Mouse (Mus musculus): ENCODE measurements around the gene Parp3. TPM values are rescaled to one million over a fixed set of nuclear protein-coding genes. Genes with fewer than 3 reads are reported as not detected.
A peak's percentile ranks its signal among the peaks of the same experiment; 100 is the strongest.

Parp3 gene
- polyA plus RNA-seq, 1 experiment, result 26.8 TPM

GRCm38 (mm10) chr9:106429221-106430014 is 47.3 kb downstream of the Parp3 start, which contains the start of gene Rpl29:
Gene Rpl29 (plus strand): TSS chr9:106429454.
- no peak for TF ChIP-seq USF1 (IDR thresholded peaks at IDR 0.05; ENCODE audit: low read depth)
- no peak for TF ChIP-seq CEBPB (IDR thresholded peaks at IDR 0.05; ENCODE audit: low read depth)
- no peak for TF ChIP-seq CTCF (IDR thresholded peaks at IDR 0.05; ENCODE audit: control insufficient read depth, insufficient read depth, insufficient read length)
- no peak for TF ChIP-seq MAX (IDR thresholded peaks at IDR 0.05)
- TF ChIP-seq FOSL1 (IDR thresholded peaks at IDR 0.05; ENCODE audit: insufficient read depth, low read length, poor library complexity, severe bottlenecking), result no peak
- no peak for TF ChIP-seq MYOG (IDR thresholded peaks at IDR 0.05; ENCODE audit: control insufficient read depth, extremely low read depth, insufficient read length)
- peak within 1 kb of the TSS; percentile 99 for H3ac ChIP-seq (ENCODE audit: control insufficient read depth, insufficient read length, low read depth)
- peaks cover 15% of the 10 kb centered on the region for H3K79me3 ChIP-seq (ENCODE audit: low read depth)
- H3K79me2 ChIP-seq (ENCODE audit: control insufficient read depth, insufficient read depth), result peaks cover 27% of the 10 kb centered on the region
- H3K36me3 ChIP-seq (ENCODE audit: control insufficient read depth, insufficient read depth), result peaks cover 24% of the 10 kb centered on the region
- H3K4me3 ChIP-seq (ENCODE audit: insufficient read depth, poor library complexity, severe bottlenecking), result peak within 1 kb of the TSS; percentile 55
- no peaks in the 10 kb centered on the region for H3K27me3 ChIP-seq (ENCODE audit: control insufficient read depth, insufficient read depth, insufficient read length)

DNA sequence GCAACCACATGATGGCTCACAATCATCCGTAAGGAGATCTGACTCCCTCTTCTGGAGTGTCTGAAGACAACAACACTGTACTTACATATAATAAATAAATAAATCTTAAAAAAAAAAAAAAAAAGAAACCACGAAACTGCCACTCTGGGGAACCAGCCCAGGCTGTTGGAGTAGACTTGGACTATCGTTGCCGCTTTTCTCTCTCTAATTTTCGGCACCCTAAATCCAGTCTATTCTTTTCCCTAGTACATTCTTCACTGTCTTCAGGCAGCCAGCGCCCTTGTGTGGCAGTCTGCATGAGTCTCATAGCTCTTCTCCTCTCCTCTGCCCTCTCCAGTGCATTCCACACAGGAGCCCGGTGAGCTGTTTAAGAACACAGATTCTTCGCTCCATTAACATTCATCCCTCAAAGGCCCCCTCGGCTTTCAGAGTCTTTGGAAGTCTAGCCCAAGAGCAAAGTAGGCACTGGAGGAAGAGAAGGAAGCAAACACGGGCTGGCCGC is 48.0 kb downstream of the Parp3 start:
- Histone ChIP-seq H3K36me3 (ENCODE audit: control insufficient read depth, insufficient read depth) (peaks cover 24% of the 10 kb centered on the region), H3K79me3 (ENCODE audit: low read depth) (peaks cover 15% of the 10 kb centered on the region), H3K27me3 (ENCODE audit: control insufficient read depth, insufficient read depth, insufficient read length) (no peaks in the 10 kb centered on the region), H3K79me2 (ENCODE audit: control insufficient read depth, insufficient read depth) (peaks cover 27% of the 10 kb centered on the region), H3ac (ENCODE audit: control insufficient read depth, insufficient read length, low read depth) (peak overlapping the region; percentile 12), H3K4me3 (ENCODE audit: insufficient read depth, poor library complexity, severe bottlenecking) (peak overlapping the region; percentile 28)
- no peak for TF ChIP-seq FOSL1 (IDR thresholded peaks at IDR 0.05; ENCODE audit: insufficient read depth, low read length, poor library complexity, severe bottlenecking)
- no peak for TF ChIP-seq MAX (IDR thresholded peaks at IDR 0.05)
- TF ChIP-seq CEBPB (IDR thresholded peaks at IDR 0.05; ENCODE audit: low read depth), result no peak
- TF ChIP-seq USF1 (IDR thresholded peaks at IDR 0.05; ENCODE audit: low read depth), result no peak
- no peak for TF ChIP-seq MYOD1 (IDR thresholded peaks at IDR 0.05; ENCODE audit: control insufficient read depth, insufficient read length, low read depth)
- no peak for TF ChIP-seq CTCF (IDR thresholded peaks at IDR 0.05; ENCODE audit: control insufficient read depth, insufficient read depth, insufficient read length)
- no peak for TF ChIP-seq MYOG (IDR thresholded peaks at IDR 0.05; ENCODE audit: control insufficient read depth, extremely low read depth, insufficient read length)

GRCm38 (mm10) chr9:106421865-106422160 is 54.9 kb downstream of the Parp3 start:
- Histone ChIP-seq H3K27me3 (ENCODE audit: control insufficient read depth, insufficient read depth, insufficient read length) (no peaks in the 10 kb centered on the region), H3K79me3 (ENCODE audit: low read depth) (no peaks in the 10 kb centered on the region), H3ac (ENCODE audit: control insufficient read depth, insufficient read length, low read depth) (no peak overlapping the region), H3K36me3 (ENCODE audit: control insufficient read depth, insufficient read depth) (no peaks in the 10 kb centered on the region), H3K79me2 (ENCODE audit: control insufficient read depth, insufficient read depth) (no peaks in the 10 kb centered on the region), H3K4me3 (ENCODE audit: insufficient read depth, poor library complexity, severe bottlenecking) (no peak overlapping the region)
- TF ChIP-seq USF1 (IDR thresholded peaks at IDR 0.05; ENCODE audit: low read depth), result no peak
- TF ChIP-seq CEBPB (IDR thresholded peaks at IDR 0.05; ENCODE audit: low read depth), result no peak
- no peak for TF ChIP-seq FOSL1 (IDR thresholded peaks at IDR 0.05; ENCODE audit: insufficient read depth, low read length, poor library complexity, severe bottlenecking)
- TF ChIP-seq MYOG (IDR thresholded peaks at IDR 0.05; ENCODE audit: control insufficient read depth, extremely low read depth, insufficient read length), result no peak
- peak; percentile 48 for TF ChIP-seq CTCF (IDR thresholded peaks at IDR 0.05; ENCODE audit: control insufficient read depth, insufficient read depth, insufficient read length)
- peak; percentile 80 for TF ChIP-seq MAX (IDR thresholded peaks at IDR 0.05)
- TF ChIP-seq MYOD1 (IDR thresholded peaks at IDR 0.05; ENCODE audit: control insufficient read depth, insufficient read length, low read depth), result no peak

DNA sequence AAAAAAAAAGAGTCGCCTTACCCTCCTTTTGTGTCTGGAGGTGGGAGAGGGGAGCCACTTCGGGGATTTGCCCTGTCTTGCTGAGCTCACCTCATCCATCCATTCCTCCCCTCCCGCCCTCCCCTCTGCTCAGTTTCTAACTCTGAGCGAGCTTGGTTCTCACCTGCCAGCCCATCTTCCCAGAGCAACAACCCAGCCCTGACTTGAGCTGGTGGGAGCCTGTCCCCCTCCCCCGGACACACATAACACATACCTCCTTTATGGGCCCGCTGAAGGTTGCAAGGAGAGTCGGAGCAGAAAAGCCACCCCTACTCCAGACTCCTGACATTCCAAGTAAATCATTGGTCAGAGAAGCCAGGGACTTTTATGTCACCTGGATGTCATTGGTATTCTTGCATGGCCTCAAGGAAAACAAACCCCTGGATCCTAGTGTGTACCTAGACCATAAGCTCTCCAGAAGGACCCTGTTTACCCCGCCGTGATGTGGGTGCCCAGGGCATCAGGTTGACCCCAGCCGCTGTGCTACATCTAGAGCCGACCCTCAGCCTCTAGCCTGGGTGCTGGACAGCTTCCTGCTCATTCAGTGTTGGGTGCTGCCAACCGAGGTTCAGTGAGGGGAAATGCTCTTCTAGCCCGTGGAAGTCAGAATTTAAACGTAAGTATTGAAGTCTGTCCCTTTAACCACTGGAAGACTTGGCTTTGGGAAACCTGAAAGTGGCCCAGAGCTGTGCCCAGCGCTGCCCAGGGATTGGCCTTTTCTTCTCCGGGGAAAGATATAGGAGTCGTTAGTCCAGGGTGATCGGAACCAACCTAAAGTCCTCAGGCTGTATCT is 55.5 kb downstream of the Parp3 start:
- no peaks in the 10 kb centered on the region for H3K36me3 ChIP-seq (ENCODE audit: control insufficient read depth, insufficient read depth)
- TF ChIP-seq MAX (IDR thresholded peaks at IDR 0.05) (no peak), MYOD1 (IDR thresholded peaks at IDR 0.05; ENCODE audit: control insufficient read depth, insufficient read length, low read depth) (no peak), CEBPB (IDR thresholded peaks at IDR 0.05; ENCODE audit: low read depth) (no peak), CTCF (IDR thresholded peaks at IDR 0.05; ENCODE audit: control insufficient read depth, insufficient read depth, insufficient read length) (no peak), MYOG (IDR thresholded peaks at IDR 0.05; ENCODE audit: control insufficient read depth, extremely low read depth, insufficient read length) (no peak), USF1 (IDR thresholded peaks at IDR 0.05; ENCODE audit: low read depth) (no peak), FOSL1 (IDR thresholded peaks at IDR 0.05; ENCODE audit: insufficient read depth, low read length, poor library complexity, severe bottlenecking) (no peak)
- no peaks in the 10 kb centered on the region for H3K27me3 ChIP-seq (ENCODE audit: control insufficient read depth, insufficient read depth, insufficient read length)

GRCm38 (mm10) chr9:106420608-106421007 is 56.1 kb downstream of the Parp3 start:
- H3K79me3 ChIP-seq (ENCODE audit: low read depth), result no peaks in the 10 kb centered on the region
- no peak overlapping the region for H3K4me3 ChIP-seq (ENCODE audit: insufficient read depth, poor library complexity, severe bottlenecking)
- H3K79me2 ChIP-seq (ENCODE audit: control insufficient read depth, insufficient read depth), result no peaks in the 10 kb centered on the region
- no peak overlapping the region for H3ac ChIP-seq (ENCODE audit: control insufficient read depth, insufficient read length, low read depth)
- H3K27me3 ChIP-seq (ENCODE audit: control insufficient read depth, insufficient read depth, insufficient read length), result no peaks in the 10 kb centered on the region
- TF ChIP-seq FOSL1 (IDR thresholded peaks at IDR 0.05; ENCODE audit: insufficient read depth, low read length, poor library complexity, severe bottlenecking) (no peak), CTCF (IDR thresholded peaks at IDR 0.05; ENCODE audit: control insufficient read depth, insufficient read depth, insufficient read length) (no peak), MAX (IDR thresholded peaks at IDR 0.05) (no peak), CEBPB (IDR thresholded peaks at IDR 0.05; ENCODE audit: low read depth) (no peak)
- H3K36me3 ChIP-seq (ENCODE audit: control insufficient read depth, insufficient read depth), result no peaks in the 10 kb centered on the region

More for the DNA sequence above, 55.5 kb downstream of the Parp3 start:
- Histone ChIP-seq H3K79me3 (ENCODE audit: low read depth) (no peaks in the 10 kb centered on the region), H3ac (ENCODE audit: control insufficient read depth, insufficient read length, low read depth) (no peak overlapping the region), H3K4me3 (ENCODE audit: insufficient read depth, poor library complexity, severe bottlenecking) (no peak overlapping the region), H3K79me2 (ENCODE audit: control insufficient read depth, insufficient read depth) (no peaks in the 10 kb centered on the region)

Other genes starting within 250 kb of the Parp3 start
- gene Alas1, start 228.3 kb downstream of the Parp3 start, polyA plus RNA-seq (2012; fragmentation: generic; extraction: Trizol), result 81.3 TPM
- 20.6 TPM for gene Poc1a, start 195.9 kb downstream of the Parp3 start, polyA plus RNA-seq (2012; fragmentation: generic; extraction: Trizol)
- 11.0 TPM for gene Dusp7, start 108.3 kb downstream of the Parp3 start, polyA plus RNA-seq (2012; fragmentation: generic; extraction: Trizol)
- 72.9 TPM for gene Rpl29, start 47.5 kb downstream of the Parp3 start, polyA plus RNA-seq (2012; fragmentation: generic; extraction: Trizol)
- 21.4 TPM for gene Acy1, start 38.6 kb downstream of the Parp3 start, polyA plus RNA-seq (2012; fragmentation: generic; extraction: Trizol)
- gene Abhd14b, start 29.5 kb downstream of the Parp3 start, polyA plus RNA-seq (2012; fragmentation: generic; extraction: Trizol), result 6.1 TPM
- gene Abhd14a, start 29.3 kb downstream of the Parp3 start, polyA plus RNA-seq (2012; fragmentation: generic; extraction: Trizol), result 18.4 TPM
- gene Pcbp4, start 23.7 kb downstream of the Parp3 start, polyA plus RNA-seq (2012; fragmentation: generic; extraction: Trizol), result 294 TPM
- 0.29 TPM for gene Gpr62, start 11.0 kb downstream of the Parp3 start, polyA plus RNA-seq (2012; fragmentation: generic; extraction: Trizol)
- gene Rrp9, start 986 bp downstream of the Parp3 start, polyA plus RNA-seq (2012; fragmentation: generic; extraction: Trizol), result 109 TPM
- gene Iqcf1, start 23.0 kb upstream of the Parp3 start, polyA plus RNA-seq (2012; fragmentation: generic; extraction: Trizol), result 0.08 TPM
- not detected for gene Iqcf5, start 37.6 kb upstream of the Parp3 start, polyA plus RNA-seq (2012; fragmentation: generic; extraction: Trizol)
- not detected for gene Iqcf3, start 84.7 kb upstream of the Parp3 start, polyA plus RNA-seq (2012; fragmentation: generic; extraction: Trizol)
- not detected for gene Iqcf4, start 94.0 kb upstream of the Parp3 start, polyA plus RNA-seq (2012; fragmentation: generic; extraction: Trizol)
- gene Iqcf6, start 149.6 kb upstream of the Parp3 start, polyA plus RNA-seq (2012; fragmentation: generic; extraction: Trizol), result not detected
- not detected for gene Grm2, start 179.1 kb upstream of the Parp3 start, polyA plus RNA-seq (2012; fragmentation: generic; extraction: Trizol)
- 79.0 TPM for gene Tex264, start 209.0 kb upstream of the Parp3 start, polyA plus RNA-seq (2012; fragmentation: generic; extraction: Trizol)